8 mouse cellular contexts compared by ENCODE assay signal in genomic region chr13:22036149-22036956, GRCm38 (mm10). TPM values are rescaled to one million over a fixed set of nuclear protein-coding genes. Genes with fewer than 3 reads are reported as not detected.
DNase-seq lines count a peak whose midpoint lies in the region; ATAC-seq and TF ChIP-seq lines count a peak whose summit lies in the region.

No protein-coding gene starts in this region.

- no peaks in the 10 kb centered on the region for H3K27me3 ChIP-seq in embryonic facial prominence, embryonic 10.5 days (replicated peaks; ENCODE audit: low read depth, poor library complexity, severe bottlenecking)
- no peaks in the 10 kb centered on the region for H3K27me3 ChIP-seq in intestine, postnatal 0 days (replicated peaks; ENCODE audit: control insufficient read depth, insufficient read depth, low read length)
- no peaks in the 10 kb centered on the region for H3K27me3 ChIP-seq in neural tube, embryonic 12.5 days (replicated peaks)

- ATAC-seq in intestine, postnatal 0 days, result no peak
- peak; percentile 17; the same call in 1 of the 2 replicates for ATAC-seq in neural tube, embryonic 12.5 days (ENCODE audit: low FRiP score, low read depth)

- H3K27ac ChIP-seq in embryonic facial prominence, embryonic 10.5 days (replicated peaks), result peak overlapping the region; percentile 91
- H3K27ac ChIP-seq in intestine, postnatal 0 days (ENCODE audit: low read depth, low read length), result no peak overlapping the region
- peak overlapping the region; percentile 54; the same call in 1 of the 2 replicates for H3K27ac ChIP-seq in neural tube, embryonic 12.5 days

- DNase-seq in cerebellum, adult 11-12 months, result peak; percentile 17
- no peak for DNase-seq in cerebellum, postnatal 10 days
- DNase-seq in 3134 (ENCODE audit: extremely low read depth, insufficient read length, low spot score), result peak; percentile 83
- peak; percentile 63 for DNase-seq in embryonic facial prominence, embryonic 10.5 days (ENCODE audit: low spot score)
- DNase-seq in left cerebral cortex, adult 8-10 months (ENCODE audit: low spot score in 2 of 2), result no peak
- DNase-seq in right cerebral cortex, adult 2 months (ENCODE audit: low spot score in 2 of 2), result no peak

- 2% methylated on average over 22 of the region's 23 CpGs for WGBS in embryonic facial prominence, embryonic 10.5 days
- 3% methylated on average over 20 of the region's 23 CpGs for WGBS in intestine, postnatal 0 days
- 3% methylated on average over 22 of the region's 23 CpGs for WGBS in neural tube, embryonic 12.5 days

- H3K9me3 ChIP-seq in embryonic facial prominence, embryonic 10.5 days, result no peaks in the 10 kb centered on the region
- no peaks in the 10 kb centered on the region for H3K9me3 ChIP-seq in intestine, postnatal 0 days (ENCODE audit: control insufficient read depth)
- no peaks in the 10 kb centered on the region for H3K9me3 ChIP-seq in neural tube, embryonic 12.5 days

- peak overlapping the region; percentile 19; the same call in 1 of the 2 replicates for H3K9ac ChIP-seq in intestine, postnatal 0 days (ENCODE audit: low read depth, low read length)
- peak overlapping the region; percentile 36 for H3K9ac ChIP-seq in neural tube, embryonic 12.5 days

- H3K4me3 ChIP-seq in embryonic facial prominence, embryonic 10.5 days, result peak overlapping the region; percentile 61
- peak overlapping the region; percentile 36 for H3K4me3 ChIP-seq in intestine, postnatal 0 days (ENCODE audit: low read depth, low read length)
- H3K4me3 ChIP-seq in neural tube, embryonic 12.5 days, result peak overlapping the region; percentile 28

- peak overlapping the region; percentile 61 for H3K4me2 ChIP-seq in intestine, postnatal 0 days (replicated peaks; ENCODE audit: low read depth)
- peak overlapping the region; percentile 69 for H3K4me2 ChIP-seq in neural tube, embryonic 12.5 days (replicated peaks)

- peaks cover 26% of the 10 kb centered on the region for H3K4me1 ChIP-seq in embryonic facial prominence, embryonic 10.5 days
- 0 out of 2 replicates have a peak, but pooled peaks cover 2% of the 10 kb centered on the region for H3K4me1 ChIP-seq in intestine, postnatal 0 days (replicated peaks; ENCODE audit: control insufficient read depth, insufficient read depth, low read length)
- H3K4me1 ChIP-seq in neural tube, embryonic 12.5 days, result peaks cover 31% of the 10 kb centered on the region

- no peak for TF ChIP-seq CTCF in intestine, postnatal 0 days (IDR thresholded peaks at IDR 0.05; ENCODE audit: low read depth)

- no peaks in the 10 kb centered on the region for H3K36me3 ChIP-seq in embryonic facial prominence, embryonic 10.5 days (replicated peaks)
- no peaks in the 10 kb centered on the region for H3K36me3 ChIP-seq in intestine, postnatal 0 days (ENCODE audit: control insufficient read depth, insufficient read depth)
- no peaks in the 10 kb centered on the region for H3K36me3 ChIP-seq in neural tube, embryonic 12.5 days

RNA-seq across cellular contexts. Expression of gene Hist1h2bk, which starts 0.7 kb away (rescaled TPM):
- 8.5 and 10.0 TPM in 2 replicates for polyA plus RNA-seq in embryonic facial prominence, embryonic 10.5 days (2016; fragmentation: Nextera tagmentation; extraction: Ambion mirVana)
- polyA plus RNA-seq in intestine, postnatal 0 days (2015; fragmentation: Nextera tagmentation; extraction: Ambion mirVana), result 0.90 and 1.8 TPM in 2 replicates
- polyA plus RNA-seq in neural tube, embryonic 12.5 days (2016; fragmentation: Nextera tagmentation; extraction: Ambion mirVana), result 5.2 and 9.5 TPM in 2 replicates
- 10 to 100 TPM in 3 of 4 experiments, 1 to 10 TPM in 1; 3.0 to 13.9 (median 10.7) TPM for total RNA-seq in left cerebral cortex, adult 8-10 months (2022)

RNA-seq across cellular contexts. Expression of gene Hist1h2ah, which starts 1.0 kb away (rescaled TPM):
- 8.0 and 8.8 TPM in 2 replicates for polyA plus RNA-seq in embryonic facial prominence, embryonic 10.5 days (2016; fragmentation: Nextera tagmentation; extraction: Ambion mirVana)
- polyA plus RNA-seq in intestine, postnatal 0 days (2015; fragmentation: Nextera tagmentation; extraction: Ambion mirVana), result 3.4 and 5.3 TPM in 2 replicates
- 3.3 and 13.9 TPM in 2 replicates for polyA plus RNA-seq in neural tube, embryonic 12.5 days (2016; fragmentation: Nextera tagmentation; extraction: Ambion mirVana)
- total RNA-seq in left cerebral cortex, adult 8-10 months (2022), result 10 to 100 TPM in 3 of 4 experiments, not detected in 1; 15.3 to 27.1 (median 22.8) TPM

RNA-seq across cellular contexts. Expression of gene Hist1h4i, which starts 4.8 kb away (rescaled TPM):
- 37.1 and 38.7 TPM in 2 replicates for polyA plus RNA-seq in embryonic facial prominence, embryonic 10.5 days (2016; fragmentation: Nextera tagmentation; extraction: Ambion mirVana)
- polyA plus RNA-seq in intestine, postnatal 0 days (2015; fragmentation: Nextera tagmentation; extraction: Ambion mirVana), result 9.4 and 9.9 TPM in 2 replicates
- 20.1 and 23.9 TPM in 2 replicates for polyA plus RNA-seq in neural tube, embryonic 12.5 days (2016; fragmentation: Nextera tagmentation; extraction: Ambion mirVana)
- 10 to 100 TPM; 62.0 to 71.0 (median 68.4) TPM for total RNA-seq in left cerebral cortex, adult 8-10 months (2022)

RNA-seq across cellular contexts. Expression of gene Hist1h2ag, which starts 6.4 kb away (rescaled TPM):
- polyA plus RNA-seq in embryonic facial prominence, embryonic 10.5 days (2016; fragmentation: Nextera tagmentation; extraction: Ambion mirVana), result 75.8 and 77.8 TPM in 2 replicates
- polyA plus RNA-seq in intestine, postnatal 0 days (2015; fragmentation: Nextera tagmentation; extraction: Ambion mirVana), result 12.9 and 16.0 TPM in 2 replicates
- 43.6 and 46.1 TPM in 2 replicates for polyA plus RNA-seq in neural tube, embryonic 12.5 days (2016; fragmentation: Nextera tagmentation; extraction: Ambion mirVana)
- 10 to 100 TPM in 3 of 4 experiments, 1 to 10 TPM in 1; 9.0 to 26.2 (median 21.0) TPM for total RNA-seq in left cerebral cortex, adult 8-10 months (2022)

RNA-seq across cellular contexts. Expression of gene Hist1h2bj, which starts 6.7 kb away (rescaled TPM):
- polyA plus RNA-seq in embryonic facial prominence, embryonic 10.5 days (2016; fragmentation: Nextera tagmentation; extraction: Ambion mirVana), result 12.4 and 15.1 TPM in 2 replicates
- polyA plus RNA-seq in intestine, postnatal 0 days (2015; fragmentation: Nextera tagmentation; extraction: Ambion mirVana), result 2.3 and 4.1 TPM in 2 replicates
- 10.5 and 12.6 TPM in 2 replicates for polyA plus RNA-seq in neural tube, embryonic 12.5 days (2016; fragmentation: Nextera tagmentation; extraction: Ambion mirVana)
- 10 to 100 TPM in 2 of 4 experiments, 1 to 10 TPM in 2; 7.2 to 11.6 (median 10.4) TPM for total RNA-seq in left cerebral cortex, adult 8-10 months (2022)

Comparison
In these comparisons a context has a peak if more than half of its experiments do, and no peak if none do; other contexts are left out.
1. DNase-seq: peak in cerebellum, adult 11-12 months (single experiment), 3134 (single experiment) and embryonic facial prominence, embryonic 10.5 days (single experiment); none in cerebellum, postnatal 10 days (0 of 2), left cerebral cortex, adult 8-10 months (0 of 2) and right cerebral cortex, adult 2 months (0 of 2).
2. Peak in every context shown above with its lines, with median percentiles within 50 percentile points of each other: H3K4me3 ChIP-seq.